Mouse (Mus musculus) stomach, postnatal 0 days (tissue): ENCODE results near the gene Trip10. TPM values are rescaled to one million over a fixed set of nuclear protein-coding genes. Genes with fewer than 3 reads are reported as not detected.

Experiments
- ATAC-seq: fragments of 200-750 bp; cut with Nextera tagmentation; 2 replicates; pipeline ENCODE4 v1.8.0; 2017; ENCODE audit not compliant: low FRiP score, low TSS enrichment
- DNase-seq: peaks from one replicate; pipeline ENCODE4 v3.0.0-alpha.2; 2016; ENCODE audit warnings: low spot score
- H3K27ac ChIP-seq: fragments of 300-500 bp; sonication (generic); replicated peaks from 2 replicates; pipeline ENCODE4 v1.5.1; 2014; ENCODE audit warnings: mild to moderate bottlenecking, control low read depth
- H3K27me3 ChIP-seq: fragments of 300-500 bp; sonication (generic); 2 replicates; pipeline ENCODE4 v1.6.1; 2014; ENCODE audit warnings: low read length; ENCODE audit not compliant: control insufficient read depth, insufficient read depth
- H3K36me3 ChIP-seq: fragments of 300-500 bp; sonication (generic); 2 replicates; pipeline ENCODE4 v1.6.1; 2014; ENCODE audit warnings: low read length, mixed read lengths; ENCODE audit not compliant: control insufficient read depth, insufficient read depth
- H3K4me1 ChIP-seq: fragments of 300-500 bp; sonication (generic); replicated peaks from 2 replicates; pipeline ENCODE4 v1.6.1; 2014; ENCODE audit warnings: antibody characterized with exemption; ENCODE audit not compliant: control insufficient read depth, insufficient read depth
- H3K4me2 ChIP-seq: fragments of 300-500 bp; sonication (generic); replicated peaks from 2 replicates; pipeline ENCODE4 v1.6.1; 2014; ENCODE audit warnings: low read depth, mild to moderate bottlenecking, control low read depth, moderate library complexity
- H3K4me3 ChIP-seq: fragments of 300-500 bp; sonication (generic); 2 replicates; pipeline ENCODE4 v1.5.1; 2014; ENCODE audit warnings: low read depth, low read length, control low read depth
- H3K9ac ChIP-seq: fragments of 300-500 bp; sonication (generic); 2 replicates; pipeline ENCODE4 v1.6.1; 2014; ENCODE audit warnings: mild to moderate bottlenecking, low read length, control low read depth, mixed read lengths
- H3K9me3 ChIP-seq: fragments of 300-500 bp; sonication (generic); 2 replicates; pipeline ENCODE4 v1.6.1; 2016; ENCODE audit warnings: low read length; ENCODE audit not compliant: control insufficient read depth
- CTCF ChIP-seq: IDR thresholded peaks from 2 replicates; pipeline ENCODE4 v1.5.1; 2016; ENCODE audit warnings: antibody characterized with exemption, low read depth, mild to moderate bottlenecking, moderate library complexity
- EP300 ChIP-seq: optimal IDR thresholded peaks from 2 replicates; pipeline ENCODE3; 2016; ENCODE audit warnings: antibody characterized with exemption
- WGBS: fragments of 180-500 bp; shearing (Covaris S2); extraction: QIAGEN DNeasy Blood & Tissue Kit; methylation state at CpG from one replicate; pipeline ENCODE4 v1.1.7; 2014; 5-methylcytosine and 5-hydroxymethylcytosine counted together
- polyA plus RNA-seq: library from polyadenylated mRNA; unstranded; fragments of >200 nt; fragmentation: Nextera tagmentation; extraction: Ambion mirVana; gene quantifications from 2 replicates; pipeline ENCODE4 v1.2.1, GENCODE M21; 2015

Gene Trip10
- polyA plus RNA-seq, 1 experiment from 2014 or later = 27.5 TPM

- DNase-seq = peak; percentile 93
- TF ChIP-seq EP300 = no peak
- peak; percentile 61 for TF ChIP-seq CTCF
- no peak overlapping the region for H3K4me3 ChIP-seq
Observed at GRCm38 (mm10) chr17:57264972-57265945, 16.0 kb downstream of the Trip10 start.

GRCm38 (mm10) chr17:57267556-57268126 is 18.4 kb downstream of the Trip10 start:
- ATAC-seq (peak; percentile 31; the same call in 1 of the 2 replicates), DNase-seq (peak; percentile 28)
- peaks cover 4% of the 10 kb centered on the region; the same call in 1 of the 2 replicates for H3K36me3 ChIP-seq
- TF ChIP-seq CTCF = no peak
- TF ChIP-seq EP300 = no peak
- peaks cover 4% of the 10 kb centered on the region for H3K4me1 ChIP-seq
- no peak overlapping the region for H3K9ac ChIP-seq
- no peak overlapping the region for H3K27ac ChIP-seq
- no peak overlapping the region for H3K4me3 ChIP-seq
- 74% methylated on average over 6 of the region's 6 CpGs for WGBS
- no peak overlapping the region for H3K4me2 ChIP-seq
- no peaks in the 10 kb centered on the region for H3K27me3 ChIP-seq
- no peaks in the 10 kb centered on the region for H3K9me3 ChIP-seq

More at GRCm38 (mm10) chr17:57264972-57265945, 16.0 kb downstream of the Trip10 start:
- Histone ChIP-seq H3K4me1 (peaks cover 4% of the 10 kb centered on the region), H3K27me3 (no peaks in the 10 kb centered on the region), H3K9me3 (no peaks in the 10 kb centered on the region), H3K4me2 (peak overlapping the region; percentile 42), H3K9ac (peak overlapping the region; percentile 56), H3K27ac (peak overlapping the region; percentile 70), H3K36me3 (peaks cover 15% of the 10 kb centered on the region; the same call in 1 of the 2 replicates)
- ATAC-seq = peak; percentile 92
- 28% methylated on average over 21 of the region's 22 CpGs for WGBS

- H3K4me1 ChIP-seq = no peaks in the 10 kb centered on the region; the same call in 1 of the 2 replicates
- no peak overlapping the region for H3K4me3 ChIP-seq
- 66% methylated on average over 9 of the region's 9 CpGs for WGBS
- H3K9me3 ChIP-seq = no peaks in the 10 kb centered on the region
- H3K27ac ChIP-seq = no peak overlapping the region
- ATAC-seq (no peak), DNase-seq (no peak)
- no peak overlapping the region for H3K4me2 ChIP-seq
- no peaks in the 10 kb centered on the region for H3K27me3 ChIP-seq
- no peak for TF ChIP-seq EP300
- TF ChIP-seq CTCF = no peak
- no peak overlapping the region for H3K9ac ChIP-seq
- H3K36me3 ChIP-seq = no peaks in the 10 kb centered on the region
Observed at GRCm38 (mm10) chr17:57271301-57271700, 22.0 kb downstream of the Trip10 start.

GRCm38 (mm10) chr17:57273846-57274245 is 24.6 kb downstream of the Trip10 start:
- no peaks in the 10 kb centered on the region; the same call in 1 of the 2 replicates for H3K4me1 ChIP-seq
- TF ChIP-seq EP300 (no peak), CTCF (no peak)
- ATAC-seq (no peak), DNase-seq (no peak)
- H3K9ac ChIP-seq = no peak overlapping the region
- 32% methylated on average over 7 of the region's 7 CpGs for WGBS
- H3K4me3 ChIP-seq = no peak overlapping the region
- H3K27ac ChIP-seq = no peak overlapping the region
- no peaks in the 10 kb centered on the region for H3K9me3 ChIP-seq
- peak overlapping the region; percentile 6; the same call in 1 of the 2 replicates for H3K4me2 ChIP-seq
- no peaks in the 10 kb centered on the region for H3K27me3 ChIP-seq
- H3K36me3 ChIP-seq = no peaks in the 10 kb centered on the region

- no peak for TF ChIP-seq EP300
- TF ChIP-seq CTCF = no peak; the same call in 1 of the 2 replicates
- Histone ChIP-seq H3K4me2 (peak overlapping the region; percentile 80), H3K4me3 (peak overlapping the region; percentile 65), H3K9ac (peak overlapping the region; percentile 73), H3K4me1 (no peaks in the 10 kb centered on the region; the same call in 1 of the 2 replicates), H3K27me3 (no peaks in the 10 kb centered on the region), H3K9me3 (no peaks in the 10 kb centered on the region), H3K27ac (peak overlapping the region; percentile 89), H3K36me3 (no peaks in the 10 kb centered on the region)
- WGBS = 4% methylated on average over 15 of the region's 15 CpGs
- DNase-seq (no peak), ATAC-seq (no peak)
Observed at GRCm38 (mm10) chr17:57274686-57275085, 25.4 kb downstream of the Trip10 start.
